Mouse (Mus musculus): Measurements from ENCODE around the gene Fgb. TPM values are rescaled to one million over a fixed set of nuclear protein-coding genes. Genes with fewer than 3 reads are reported as not detected.
A peak's percentile ranks its signal among the peaks of the same experiment; 100 is the strongest.

Fgb gene
- polyA plus RNA-seq, 1 experiment from 2014 or later, result 0.08 TPM

DNA sequence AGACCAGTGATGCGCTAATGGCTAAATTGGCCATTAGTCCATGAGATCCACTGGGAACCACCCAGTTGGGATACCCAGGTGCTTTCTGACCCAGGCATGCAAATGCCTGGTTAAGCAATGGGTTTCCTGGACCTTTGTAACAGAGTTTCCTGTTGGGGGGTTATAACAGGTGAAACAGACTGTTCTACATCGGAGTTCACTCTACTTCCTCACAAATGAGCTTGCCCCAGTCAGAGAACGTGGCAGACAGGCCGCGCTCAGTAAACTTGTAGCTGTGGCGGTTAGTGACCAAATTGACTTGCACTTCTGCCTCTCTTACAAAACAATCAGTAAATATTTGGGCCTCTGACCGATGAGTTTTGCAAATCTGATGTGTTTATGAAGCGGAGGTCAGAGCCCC lies 46.6 kb downstream of the Fgb start:
- WGBS, result 93% methylated on average over 8 of the region's 8 CpGs
- Histone ChIP-seq H3K27ac (no peak overlapping the region), H3K4me1 (no peaks in the 10 kb centered on the region; the same call in 1 of the 2 replicates), H3K9me3 (no peaks in the 10 kb centered on the region), H3K27me3 (no peaks in the 10 kb centered on the region), H3K4me3 (no peak overlapping the region), H3K9ac (no peak overlapping the region), H3K4me2 (replicated peaks) (no peak overlapping the region), H3K36me3 (no peaks in the 10 kb centered on the region)
- no peak for ATAC-seq (ENCODE audit: insufficient number of reproducible peaks, insufficient read depth, low FRiP score, low TSS enrichment)

- no peaks in the 10 kb centered on the region for H3K36me3 ChIP-seq
- no peaks in the 10 kb centered on the region for H3K9me3 ChIP-seq
These were observed 47.5 kb downstream of the Fgb start for GRCm38 (mm10) chr3:83002191-83002590.

GRCm38 (mm10) chr3:82999995-83000394 lies 49.7 kb downstream of the Fgb start:
- Histone ChIP-seq H3K4me3 (no peak overlapping the region), H3K4me2 (replicated peaks) (no peak overlapping the region), H3K4me1 (peaks cover 6% of the 10 kb centered on the region; the same call in 1 of the 2 replicates), H3K27me3 (peaks cover 10% of the 10 kb centered on the region), H3K36me3 (no peaks in the 10 kb centered on the region), H3K27ac (no peak overlapping the region), H3K9me3 (no peaks in the 10 kb centered on the region), H3K9ac (no peak overlapping the region)
- WGBS, result 88% methylated on average over 9 of the region's 9 CpGs
- ATAC-seq (ENCODE audit: insufficient number of reproducible peaks, insufficient read depth, low FRiP score, low TSS enrichment), result no peak

More at GRCm38 (mm10) chr3:83002191-83002590, 47.5 kb downstream of the Fgb start:
- Histone ChIP-seq H3K27me3 (no peaks in the 10 kb centered on the region), H3K9ac (no peak overlapping the region), H3K4me1 (no peaks in the 10 kb centered on the region; the same call in 1 of the 2 replicates), H3K4me2 (replicated peaks) (no peak overlapping the region), H3K4me3 (no peak overlapping the region), H3K27ac (no peak overlapping the region)
- no peak for ATAC-seq (ENCODE audit: insufficient number of reproducible peaks, insufficient read depth, low FRiP score, low TSS enrichment)
- 1% methylated on average over 2 of the region's 2 CpGs for WGBS

GRCm38 (mm10) chr3:82998772-82999463 lies 50.7 kb downstream of the Fgb start:
- 29% methylated on average over 8 of the region's 8 CpGs for WGBS
- no peak overlapping the region for H3K9ac ChIP-seq
- H3K4me1 ChIP-seq, result peaks cover 6% of the 10 kb centered on the region; the same call in 1 of the 2 replicates
- H3K27me3 ChIP-seq, result peaks cover 19% of the 10 kb centered on the region
- no peaks in the 10 kb centered on the region for H3K36me3 ChIP-seq
- no peak overlapping the region for H3K4me2 ChIP-seq (replicated peaks)
- no peak overlapping the region for H3K4me3 ChIP-seq
- H3K9me3 ChIP-seq, result no peaks in the 10 kb centered on the region
- peak; percentile 84 for ATAC-seq (ENCODE audit: insufficient number of reproducible peaks, insufficient read depth, low FRiP score, low TSS enrichment)
- H3K27ac ChIP-seq, result no peak overlapping the region

GRCm38 (mm10) chr3:82996656-82997055 lies 53.0 kb downstream of the Fgb start:
- peaks cover 20% of the 10 kb centered on the region for H3K27me3 ChIP-seq
- H3K36me3 ChIP-seq, result no peaks in the 10 kb centered on the region
- peaks cover 6% of the 10 kb centered on the region; the same call in 1 of the 2 replicates for H3K4me1 ChIP-seq
- ATAC-seq (ENCODE audit: insufficient number of reproducible peaks, insufficient read depth, low FRiP score, low TSS enrichment), result no peak
- WGBS, result 58% methylated on average over 3 of the region's 3 CpGs
- no peaks in the 10 kb centered on the region for H3K9me3 ChIP-seq
- no peak overlapping the region for H3K4me3 ChIP-seq
- H3K4me2 ChIP-seq (replicated peaks), result no peak overlapping the region
- no peak overlapping the region for H3K9ac ChIP-seq
- H3K27ac ChIP-seq, result no peak overlapping the region

DNA sequence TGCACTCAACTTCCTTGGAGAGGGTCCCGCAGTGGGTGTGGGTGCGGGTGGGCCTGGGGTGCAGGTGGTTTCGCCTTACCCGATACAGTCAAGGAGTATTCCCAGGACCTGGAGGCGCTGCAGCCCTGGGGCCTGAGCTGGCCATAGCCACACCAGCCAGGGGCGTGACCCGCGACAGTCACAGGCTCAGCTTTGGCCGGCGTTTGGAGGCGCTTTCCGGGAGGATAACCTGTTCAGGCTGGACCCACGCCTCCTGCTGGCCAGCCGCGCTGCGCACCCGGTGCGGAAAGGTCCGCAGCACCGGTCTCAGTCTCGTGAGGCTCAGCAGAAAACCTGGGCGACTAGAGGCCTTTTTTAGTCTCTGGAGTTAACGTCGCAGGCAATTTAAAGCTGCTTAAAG lies 54.3 kb downstream of the Fgb start:
- Histone ChIP-seq H3K4me3 (peak overlapping the region; percentile 24), H3K27ac (no peak overlapping the region), H3K9me3 (no peaks in the 10 kb centered on the region), H3K4me2 (replicated peaks) (peak overlapping the region; percentile 63), H3K27me3 (peaks cover 20% of the 10 kb centered on the region), H3K4me1 (peaks cover 6% of the 10 kb centered on the region; the same call in 1 of the 2 replicates), H3K36me3 (no peaks in the 10 kb centered on the region), H3K9ac (no peak overlapping the region)
- 4% methylated on average over 24 of the region's 24 CpGs for WGBS
- ATAC-seq (ENCODE audit: insufficient number of reproducible peaks, insufficient read depth, low FRiP score, low TSS enrichment), result peak; percentile 54

- Histone ChIP-seq H3K4me3 (no peak overlapping the region), H3K27ac (no peak overlapping the region), H3K36me3 (no peaks in the 10 kb centered on the region), H3K27me3 (peaks cover 20% of the 10 kb centered on the region), H3K4me1 (peaks cover 6% of the 10 kb centered on the region; the same call in 1 of the 2 replicates), H3K9ac (no peak overlapping the region), H3K9me3 (no peaks in the 10 kb centered on the region), H3K4me2 (replicated peaks) (no peak overlapping the region)
- no peak for ATAC-seq (ENCODE audit: insufficient number of reproducible peaks, insufficient read depth, low FRiP score, low TSS enrichment)
- WGBS, result 83% methylated on average over 6 of the region's 6 CpGs
These were observed 56.7 kb downstream of the Fgb start for GRCm38 (mm10) chr3:82992956-82993355.

GRCm38 (mm10) chr3:82991963-82992362 lies 57.7 kb downstream of the Fgb start:
- ATAC-seq (ENCODE audit: insufficient number of reproducible peaks, insufficient read depth, low FRiP score, low TSS enrichment), result no peak
- 73% methylated on average over 12 of the region's 12 CpGs for WGBS

More at GRCm38 (mm10) chr3:82991963-82992362, 57.7 kb downstream of the Fgb start:
- Histone ChIP-seq H3K27ac (no peak overlapping the region), H3K27me3 (peaks cover 20% of the 10 kb centered on the region), H3K4me3 (no peak overlapping the region), H3K4me1 (peaks cover 6% of the 10 kb centered on the region; the same call in 1 of the 2 replicates), H3K9me3 (no peaks in the 10 kb centered on the region), H3K36me3 (no peaks in the 10 kb centered on the region), H3K9ac (no peak overlapping the region), H3K4me2 (replicated peaks) (no peak overlapping the region)

Other genes with a start within 250 kb of the Fgb start
- 6.0 and 6.4 TPM in 2 replicates for gene Rbm46, start 173.4 kb downstream of the Fgb start, polyA plus RNA-seq (2016; fragmentation: Nextera tagmentation; extraction: Ambion mirVana)
- gene Lrat, start 145.9 kb downstream of the Fgb start, polyA plus RNA-seq (2016; fragmentation: Nextera tagmentation; extraction: Ambion mirVana), result 0.06 and 0.09 TPM in 2 replicates
- gene Fgg, start 42.1 kb downstream of the Fgb start, polyA plus RNA-seq (2016; fragmentation: Nextera tagmentation; extraction: Ambion mirVana), result 0.36 TPM in 1 of 2 replicates, not detected in the other
- gene Fga, start 23.8 kb downstream of the Fgb start, polyA plus RNA-seq (2016; fragmentation: Nextera tagmentation; extraction: Ambion mirVana), result 0.06 and 0.14 TPM in 2 replicates
- 116 and 118 TPM in 2 replicates for gene Plrg1, start 5.7 kb upstream of the Fgb start, polyA plus RNA-seq (2016; fragmentation: Nextera tagmentation; extraction: Ambion mirVana)
- gene Dchs2, start 78.1 kb upstream of the Fgb start, polyA plus RNA-seq (2016; fragmentation: Nextera tagmentation; extraction: Ambion mirVana), result 0.20 and 0.27 TPM in 2 replicates

All from embryonic facial prominence, embryonic 12.5 days (tissue).